Mouse (Mus musculus) cortical plate, adult 2 months (tissue): ENCODE measurements at regions not wholly inside any gene's neighbourhood (a gene's known extent, or its start where the extent isn't known, plus 50 kb on each side); places are given as distances from the start of the nearest gene placed in this dataset.

Experiments used
- CTCF ChIP-seq: fragments of 200-500 bp; IDR thresholded peaks from 2 replicates; pipeline ENCODE4 v1.5.1; 2011; ENCODE audit warnings: mild to moderate bottlenecking, control low read depth, low read length; ENCODE audit not compliant: insufficient read depth; ENCODE audit errors: extremely low read depth
- POLR2A ChIP-seq: fragments of 200-500 bp; IDR thresholded peaks from 2 replicates; pipeline ENCODE4 v1.6.1; 2011; ENCODE audit warnings: mild to moderate bottlenecking, low read length, control low read depth; ENCODE audit not compliant: insufficient read depth; ENCODE audit errors: extremely low read depth

GRCm38 (mm10) chr13:112058771-112059170, 229.5 kb upstream of the Ankrd55 start:
- no peak for TF ChIP-seq CTCF
- TF ChIP-seq POLR2A: no peak
